Mouse (Mus musculus) common myeloid progenitor, adult 5-6 weeks (primary cell): ENCODE measurements at regions not wholly inside any gene's neighbourhood (a gene's known extent, or its start where the extent isn't known, plus 50 kb on each side); places are given as distances from the start of the nearest gene placed in this dataset.
A peak's percentile ranks its signal among the peaks of the same experiment; 100 is the strongest.

Experiments used
- ATAC-seq: replicated peaks from 2 replicates; pipeline ENCODE4 v1.8.0; 2016; ENCODE audit warnings: low read depth, mild to moderate bottlenecking, moderate TSS enrichment, inconsistent platforms; ENCODE audit not compliant: poor library complexity, severe bottlenecking

DNA sequence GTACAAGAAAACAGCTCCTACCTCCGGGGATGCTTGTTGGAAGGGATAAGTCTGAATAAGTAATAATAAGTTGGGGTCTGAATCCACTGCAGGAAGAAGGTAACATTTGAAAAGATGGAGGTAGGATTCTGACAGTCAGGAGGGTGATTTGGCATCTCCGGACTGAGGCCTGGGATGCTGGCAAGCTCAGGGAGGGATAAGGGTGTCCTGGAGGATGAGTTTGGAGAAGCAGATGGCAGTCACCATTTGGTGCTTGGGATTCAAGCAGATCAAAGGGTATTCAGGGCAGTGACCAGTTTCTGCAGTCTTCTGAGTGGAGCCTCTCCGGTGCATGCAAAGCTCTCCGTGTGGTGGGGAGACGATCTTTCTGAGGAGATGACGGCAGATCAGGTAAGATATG lies 62.9 kb upstream of the Gm2310 start:
- ATAC-seq = no peak

DNA sequence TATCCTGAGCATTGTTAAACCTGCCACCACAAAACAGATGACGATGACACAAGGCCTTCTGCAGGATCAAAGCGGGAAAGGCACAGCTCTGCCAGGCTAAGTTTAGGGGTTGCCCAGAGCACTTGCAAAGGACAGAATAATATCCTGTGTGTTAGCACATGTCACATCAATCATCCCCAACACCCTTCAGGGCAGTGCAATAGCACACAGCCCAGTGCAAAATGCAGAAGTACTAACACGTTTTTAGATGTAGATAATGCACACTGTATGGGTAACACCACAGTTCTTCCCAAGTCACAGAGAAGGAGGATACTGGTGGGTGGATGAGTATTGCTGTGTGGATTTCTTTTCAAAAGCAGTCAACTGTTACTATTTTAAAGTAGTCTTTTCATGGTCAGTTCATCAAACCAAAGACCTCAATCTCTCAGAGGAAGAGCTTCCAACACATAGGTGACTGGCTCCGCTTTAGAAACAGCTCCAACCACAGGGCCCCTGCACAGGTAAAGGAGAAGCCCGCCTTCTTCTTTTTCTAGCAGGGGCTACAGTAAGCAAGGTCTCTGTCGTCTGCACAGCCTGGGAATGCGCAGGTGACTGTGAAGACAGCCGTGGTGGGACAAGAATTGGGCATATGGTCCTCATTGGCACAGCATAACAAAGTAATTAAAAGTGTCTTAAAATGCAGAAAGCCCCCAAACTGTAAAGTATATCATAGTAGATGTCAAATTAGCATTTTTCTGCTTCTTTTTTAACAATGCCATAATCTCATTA lies 61.6 kb upstream of the Gm2310 start:
- peak; percentile 93 for ATAC-seq

DNA sequence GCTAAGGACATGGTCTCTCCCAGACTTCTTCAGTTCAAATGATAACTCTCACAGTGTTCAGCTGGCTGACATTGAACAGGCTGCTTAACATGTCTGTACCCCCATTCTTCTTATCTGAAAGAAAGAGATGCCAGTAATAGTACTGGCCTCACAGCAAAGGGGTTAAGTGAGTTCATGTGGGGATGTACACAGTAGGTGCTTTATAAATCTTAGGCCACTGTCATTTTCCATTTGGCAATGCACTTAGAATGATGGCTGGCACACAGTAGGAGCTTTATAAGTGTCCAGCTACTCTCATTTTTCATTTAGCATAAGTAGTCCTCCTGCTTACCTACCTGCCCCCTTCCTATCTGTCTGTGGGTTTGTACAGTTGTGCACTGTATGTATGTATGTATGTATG lies 60.3 kb upstream of the Gm2310 start:
- no peak for ATAC-seq

DNA sequence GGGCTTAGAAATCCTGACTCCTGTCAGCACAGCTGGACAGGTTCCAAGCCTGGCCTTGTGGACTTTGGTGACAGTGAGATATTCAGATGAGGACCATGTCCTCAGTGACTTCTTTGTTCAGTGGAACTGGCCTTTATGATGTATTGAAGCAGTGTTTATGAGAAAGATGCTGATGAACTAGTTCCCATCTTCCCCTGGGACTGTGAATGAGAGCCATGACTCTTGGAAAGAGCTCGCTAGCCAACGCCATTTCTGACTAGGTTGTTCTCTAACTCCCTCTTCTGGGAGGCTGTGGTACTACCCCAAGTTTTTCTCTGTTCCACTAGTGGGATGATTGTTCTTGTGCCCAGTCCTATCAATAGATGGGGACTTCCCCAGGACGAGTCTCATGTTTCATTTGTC lies 57.7 kb upstream of the Gm2310 start:
- ATAC-seq = peak; percentile 78

DNA sequence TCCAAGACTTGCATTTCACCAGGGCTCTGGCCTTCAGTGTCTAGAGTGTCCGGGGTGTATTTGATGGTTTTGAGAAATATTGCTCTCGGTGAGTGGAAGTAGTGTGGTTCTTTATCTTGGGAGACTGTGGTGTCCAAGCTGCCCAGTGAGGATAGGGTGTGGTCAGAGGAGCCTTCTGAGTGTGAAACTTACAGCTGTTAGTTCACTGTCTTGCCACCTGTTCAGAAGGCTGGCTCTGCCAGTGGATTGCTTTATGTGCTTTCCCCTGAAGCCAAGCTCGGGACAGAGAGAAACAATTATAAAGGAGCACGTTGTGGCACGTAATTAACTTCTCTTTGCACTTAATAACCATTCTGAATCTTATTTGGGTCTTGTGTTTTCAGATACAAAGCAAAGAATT lies 57.2 kb upstream of the Gm2310 start:
- no peak for ATAC-seq

DNA sequence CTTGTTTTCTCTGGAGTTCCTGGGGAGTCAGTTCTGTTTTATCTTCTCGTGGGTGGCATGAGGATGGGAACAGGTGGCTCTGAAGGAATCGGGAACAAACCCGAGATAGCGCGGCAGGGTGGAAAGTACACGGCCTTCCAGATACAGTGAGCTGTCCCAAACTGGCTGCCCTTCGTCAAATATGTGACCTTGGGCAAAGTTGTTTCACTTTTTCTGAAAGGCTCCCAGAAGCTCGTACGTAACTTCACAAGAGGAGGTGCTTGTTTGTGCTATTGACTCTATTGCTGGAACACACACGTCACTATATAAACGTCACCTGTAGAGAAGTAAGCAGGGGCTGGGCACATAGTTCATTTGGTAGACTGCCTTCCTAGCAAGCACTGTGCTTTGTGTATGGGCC lies 49.9 kb upstream of the Gm2310 start:
- ATAC-seq = peak; percentile 48; the same call in 1 of the 2 replicates
